Mouse (Mus musculus) cerebellum, postnatal 10 days (tissue): ENCODE results near the gene Pole3.

Source experiments
- DNase-seq, 2 experiments: peaks; one replicate each; pipeline ENCODE4 v3.0.0; 2021; ENCODE audit warnings: mixed read lengths in 2 of 2

Pole3 gene

DNA sequence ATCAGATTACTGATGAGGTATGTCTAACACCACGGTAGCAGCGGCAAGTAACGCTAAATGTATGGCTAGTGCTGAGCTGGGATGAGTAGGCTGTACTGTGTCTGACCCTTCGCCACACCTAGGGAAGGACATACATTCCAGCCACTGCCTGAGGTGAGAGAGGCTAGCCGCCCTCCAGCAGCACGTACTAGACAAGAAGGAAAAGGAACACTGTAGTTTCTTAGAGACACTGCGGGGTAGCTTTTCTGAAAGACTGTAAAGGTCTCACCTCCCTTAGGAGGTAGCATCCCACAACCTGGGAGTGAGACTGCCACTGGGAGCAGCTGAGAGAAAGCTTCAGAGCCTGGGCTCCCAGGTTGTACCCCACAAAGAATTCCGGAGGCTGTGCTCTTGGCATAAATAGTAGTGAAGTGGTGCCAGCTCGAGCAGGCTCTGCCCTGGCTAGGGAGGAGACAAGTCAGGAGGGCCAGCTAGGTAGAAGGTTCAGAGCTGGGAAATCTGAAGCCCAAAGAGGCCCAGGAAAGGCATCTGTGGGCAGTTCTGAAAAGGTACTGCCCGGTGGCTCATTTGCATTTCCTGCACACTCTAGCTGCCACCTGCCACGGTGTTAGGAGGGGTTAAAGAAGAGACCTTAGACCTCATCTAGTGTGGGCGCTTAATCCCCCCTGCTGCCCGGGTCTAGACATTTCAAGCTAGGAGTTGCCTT is 6.3 kb downstream of the Pole3 start:
- DNase-seq = peak; percentile 31 to 40

DNA sequence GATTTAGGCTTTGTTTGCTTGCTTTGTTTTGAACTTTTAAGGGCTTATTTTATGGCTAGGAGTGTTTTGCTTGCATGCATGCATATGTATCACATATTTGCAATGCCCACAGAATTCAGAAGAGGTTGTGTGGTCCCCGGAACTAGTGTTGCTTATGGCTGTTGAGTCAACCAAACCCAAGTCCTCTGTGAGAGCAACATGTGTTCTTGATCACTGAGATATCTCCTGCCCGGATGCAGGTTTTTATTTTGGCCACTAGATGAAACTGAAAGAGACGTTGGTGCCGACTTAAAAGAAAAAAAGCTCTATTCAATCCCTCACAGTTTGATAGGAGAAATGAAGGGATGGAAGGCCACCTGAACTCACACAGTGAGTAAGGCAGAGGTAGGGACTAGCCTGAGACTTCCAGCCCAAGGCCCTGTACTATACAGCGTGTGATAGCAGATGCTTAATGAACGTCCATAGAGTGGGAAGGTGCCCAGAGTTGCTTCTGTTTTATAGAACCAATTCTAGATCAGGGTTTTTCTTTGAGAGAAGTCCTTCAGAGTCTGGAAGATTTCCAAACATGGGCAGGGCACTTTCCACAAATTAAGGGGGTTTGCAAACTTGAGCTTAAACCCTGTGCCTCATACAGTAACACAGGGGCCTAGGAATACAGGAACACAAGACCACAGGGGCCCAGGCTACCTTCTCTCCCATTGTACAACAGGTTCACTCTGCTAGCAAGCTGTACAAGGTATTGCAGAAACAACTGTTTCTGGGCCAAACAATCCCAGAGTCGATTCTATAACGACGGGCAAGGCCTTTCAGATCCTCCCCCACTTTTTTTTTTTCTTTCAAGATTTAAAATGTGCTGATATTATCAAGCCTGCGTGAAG is 7.1 kb downstream of the Pole3 start:
- DNase-seq = no peak

DNA sequence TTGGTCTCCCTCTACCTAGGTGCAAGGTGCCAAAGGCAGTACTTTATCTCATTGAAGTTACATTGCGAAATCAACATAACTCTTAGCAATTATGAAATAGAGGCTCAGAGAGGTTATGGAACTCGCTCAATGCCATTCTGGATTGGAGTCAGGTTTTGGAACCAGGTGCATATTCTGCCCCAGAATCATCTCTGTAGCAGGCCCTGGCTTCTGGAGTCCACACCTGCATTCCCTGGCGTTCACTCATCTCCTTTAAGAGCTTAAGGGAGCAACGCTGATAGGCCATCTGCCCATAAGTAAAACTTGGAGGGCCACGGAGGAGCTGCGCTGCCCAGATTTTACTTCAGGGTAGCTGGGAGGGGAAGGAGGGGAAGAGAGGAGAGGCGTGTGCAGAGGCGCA is 7.8 kb downstream of the Pole3 start:
- no peak for DNase-seq

DNA sequence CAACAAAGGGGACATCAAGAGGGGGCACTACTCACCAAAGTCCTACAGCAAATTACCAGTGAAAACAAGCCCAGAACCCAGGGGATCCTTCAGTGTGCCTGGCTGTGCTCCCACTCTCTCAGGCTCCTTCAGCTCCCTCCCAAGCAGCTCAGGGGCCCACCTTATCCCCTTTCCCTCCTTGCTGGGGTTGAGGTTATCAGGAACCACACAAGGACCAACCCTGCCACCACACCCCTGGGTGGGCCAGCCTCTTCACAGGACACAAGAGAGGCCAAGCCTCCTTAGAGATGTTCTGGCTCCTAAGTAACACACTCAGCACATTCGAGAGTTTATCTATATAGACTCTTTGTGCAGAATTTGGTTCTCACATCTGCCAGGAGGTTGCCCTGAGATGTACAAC is 8.3 kb downstream of the Pole3 start:
- DNase-seq = no peak

DNA sequence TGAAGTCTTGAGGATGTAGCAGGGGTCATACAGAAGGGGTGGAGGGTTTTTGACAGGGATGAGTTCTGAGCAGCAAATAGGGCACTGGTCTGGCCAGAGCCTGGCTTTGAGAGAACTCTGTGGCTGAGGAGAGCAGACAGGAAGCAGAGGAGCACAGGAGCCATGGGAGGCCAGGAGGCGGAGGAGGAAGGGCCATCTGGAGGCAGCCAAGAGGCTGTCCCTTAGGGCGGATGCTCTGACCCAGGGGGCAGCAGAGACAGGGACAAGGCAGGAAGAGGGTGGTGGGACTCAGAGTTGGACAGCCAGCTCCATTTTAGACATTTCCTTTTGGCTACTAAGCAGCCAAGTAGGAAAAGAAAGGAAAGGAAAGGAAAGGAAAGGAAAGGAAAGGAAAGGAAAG is 8.8 kb downstream of the Pole3 start:
- DNase-seq = peak in 1 of 2 experiments; percentile 33

- DNase-seq = no peak
These were observed 9.4 kb downstream of the Pole3 start for GRCm38 (mm10) chr4:62515490-62515889.

DNA sequence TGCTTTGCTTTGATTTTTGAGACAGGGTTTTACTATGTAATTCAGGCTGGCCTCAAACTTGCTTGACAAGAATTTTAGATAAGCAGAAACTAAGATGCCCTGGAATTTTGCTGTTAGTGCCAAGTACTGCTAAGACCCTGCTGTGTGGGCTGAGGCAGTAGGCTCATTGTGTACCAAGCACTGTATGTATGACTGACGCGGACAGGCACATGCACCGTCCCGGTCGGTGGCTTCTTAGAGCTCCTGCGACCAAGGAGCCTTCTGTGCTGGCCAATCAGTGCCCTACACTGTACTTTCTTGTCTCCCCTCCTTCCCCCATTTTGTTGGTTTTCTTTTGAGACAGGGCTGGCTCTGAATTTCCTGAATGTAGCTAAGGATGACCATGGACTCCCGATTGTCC is 9.9 kb downstream of the Pole3 start:
- no peak for DNase-seq

- no peak for DNase-seq
These were observed 10.8 kb downstream of the Pole3 start for GRCm38 (mm10) chr4:62513998-62514506.

GRCm38 (mm10) chr4:62509946-62510345 is 14.9 kb downstream of the Pole3 start:
- peak; percentile 40 to 44 for DNase-seq

DNA sequence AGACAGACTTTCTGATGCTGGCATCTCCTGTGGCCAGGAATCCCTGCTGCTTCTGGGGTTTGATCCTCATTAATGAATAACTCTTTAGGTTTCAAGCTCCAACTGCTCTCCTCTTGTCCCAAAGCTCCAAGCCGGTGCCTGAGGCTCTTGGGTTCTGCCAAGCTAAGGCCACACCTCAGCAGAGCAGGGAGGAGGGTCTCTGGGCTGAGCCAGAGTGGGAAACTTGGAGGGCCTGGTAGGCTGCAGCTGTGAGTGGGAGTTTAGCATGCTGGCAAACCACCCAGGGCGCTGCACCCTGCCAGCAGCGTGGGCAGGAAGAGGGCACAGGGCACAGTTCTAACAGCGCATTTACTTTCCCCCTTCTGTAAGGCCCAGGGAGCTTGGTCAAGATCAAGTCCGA is 16.0 kb downstream of the Pole3 start:
- peak in 1 of 2 experiments; percentile 55 for DNase-seq

DNA sequence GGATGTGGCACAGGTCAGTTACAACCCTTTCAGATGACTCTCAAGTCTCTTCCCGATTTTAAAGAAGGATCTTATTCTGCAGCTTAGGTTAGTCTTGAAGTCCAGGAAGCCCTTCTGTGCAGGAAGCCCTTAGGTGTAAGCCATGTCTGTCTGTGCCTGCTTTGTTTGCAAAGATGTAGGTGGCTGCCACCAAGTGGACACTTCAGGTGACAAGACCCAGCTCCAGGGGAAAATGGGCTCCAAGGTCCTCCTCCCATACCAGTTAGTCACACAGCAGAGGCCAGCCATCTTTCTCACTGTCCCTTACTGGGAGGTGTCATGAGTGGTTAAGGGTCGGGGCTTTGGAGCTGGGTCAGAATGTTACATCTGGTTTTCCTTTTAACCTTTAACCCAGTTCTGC is 18.1 kb downstream of the Pole3 start:
- peak; percentile 64 to 67 for DNase-seq

DNA sequence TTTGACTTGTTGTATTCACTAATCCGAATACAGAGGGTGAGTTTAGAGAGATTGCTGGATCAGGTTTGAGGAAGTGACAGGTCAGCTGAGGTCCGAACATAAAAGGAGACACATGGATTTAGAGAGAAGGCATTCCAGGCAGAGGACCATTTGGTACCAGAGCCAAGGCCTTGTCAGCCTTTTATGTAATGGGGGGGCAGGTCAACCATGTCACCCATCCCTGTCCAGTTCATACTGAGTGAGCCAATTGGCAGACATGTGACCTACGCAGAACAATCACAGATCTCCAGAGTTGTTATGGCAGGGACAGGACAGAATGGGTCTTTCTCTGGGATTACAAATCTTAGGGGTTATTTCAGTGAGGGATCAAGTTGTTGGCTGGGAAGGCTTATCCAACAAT is 18.9 kb downstream of the Pole3 start:
- no peak for DNase-seq

GRCm38 (mm10) chr4:62503374-62503970 is 21.4 kb downstream of the Pole3 start, which contains the start of gene Hdhd3:
TSS of gene Hdhd3 (minus strand) at chr4:62503467.
- no peak for DNase-seq

GRCm38 (mm10) chr4:62502969-62503368 is 21.9 kb downstream of the Pole3 start:
- DNase-seq = no peak

GRCm38 (mm10) chr4:62501964-62502732 is 22.7 kb downstream of the Pole3 start:
- DNase-seq = peak; percentile 94 to 96

DNA sequence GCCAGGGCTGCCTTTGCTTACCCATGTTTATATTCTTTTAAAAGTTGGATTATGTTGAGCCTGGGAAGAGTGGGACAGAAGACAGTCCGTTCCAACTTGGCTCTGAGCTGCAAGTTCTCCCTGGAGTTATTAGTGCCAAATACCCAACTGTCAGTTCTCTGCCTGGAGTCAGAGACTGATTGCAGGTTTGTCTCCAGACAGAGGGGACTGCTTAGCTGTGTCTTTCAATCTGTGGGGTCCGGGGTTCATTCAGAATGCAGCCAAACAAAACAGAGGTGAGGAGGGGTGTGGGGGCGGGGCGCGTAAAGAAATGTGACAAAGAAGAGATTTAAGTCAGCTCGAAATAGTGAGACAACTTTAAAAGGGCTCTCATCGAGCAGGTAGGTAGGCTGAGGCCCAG is 23.3 kb downstream of the Pole3 start:
- no peak for DNase-seq

GRCm38 (mm10) chr4:62500799-62501198 is 24.1 kb downstream of the Pole3 start:
- no peak for DNase-seq

GRCm38 (mm10) chr4:62496815-62497214 is 28.1 kb downstream of the Pole3 start:
- peak; percentile 56 to 63 for DNase-seq

DNA sequence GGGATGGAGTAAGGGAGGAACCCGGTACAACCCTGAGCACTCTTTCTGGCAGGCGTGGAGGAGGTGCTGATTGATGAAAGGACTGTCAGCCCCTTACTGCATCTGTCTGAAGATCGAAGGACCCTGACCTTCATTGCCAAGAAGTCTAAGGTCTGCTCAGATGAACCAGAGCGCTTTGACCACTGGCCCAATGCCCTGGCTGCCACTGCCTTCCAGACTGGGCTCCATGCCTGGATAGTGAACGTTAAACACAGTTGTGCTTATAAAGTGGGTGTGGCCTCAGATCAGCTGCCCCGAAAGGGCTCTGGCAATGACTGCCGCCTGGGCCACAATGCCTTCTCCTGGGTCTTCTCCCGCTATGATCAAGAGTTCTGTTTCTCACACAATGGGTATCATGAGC is 28.9 kb downstream of the Pole3 start:
- DNase-seq = peak; percentile 47 to 53

- DNase-seq = no peak
These were observed 30.6 kb downstream of the Pole3 start for GRCm38 (mm10) chr4:62494230-62494629.

DNA sequence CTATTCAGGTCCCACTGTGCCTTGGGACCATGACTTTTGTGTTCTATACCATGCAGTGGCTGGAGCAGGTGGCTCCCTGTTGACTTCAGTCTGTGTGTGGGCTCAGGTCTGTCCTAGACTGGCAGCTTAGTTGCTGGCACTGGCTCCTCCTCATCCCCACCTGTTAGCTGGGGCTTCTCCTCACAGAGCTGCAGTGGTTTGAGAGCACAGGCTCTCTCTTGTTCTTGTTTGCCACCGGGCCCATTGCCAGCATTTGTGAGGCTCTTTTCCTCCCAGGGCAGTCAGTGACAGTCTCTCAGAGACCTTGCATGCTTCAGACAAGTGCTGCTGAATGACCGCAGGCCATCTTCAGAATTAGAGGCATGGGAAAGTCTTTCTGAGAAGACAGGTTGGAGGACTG is 32.2 kb downstream of the Pole3 start:
- DNase-seq = peak in 1 of 2 experiments; percentile 53

DNA sequence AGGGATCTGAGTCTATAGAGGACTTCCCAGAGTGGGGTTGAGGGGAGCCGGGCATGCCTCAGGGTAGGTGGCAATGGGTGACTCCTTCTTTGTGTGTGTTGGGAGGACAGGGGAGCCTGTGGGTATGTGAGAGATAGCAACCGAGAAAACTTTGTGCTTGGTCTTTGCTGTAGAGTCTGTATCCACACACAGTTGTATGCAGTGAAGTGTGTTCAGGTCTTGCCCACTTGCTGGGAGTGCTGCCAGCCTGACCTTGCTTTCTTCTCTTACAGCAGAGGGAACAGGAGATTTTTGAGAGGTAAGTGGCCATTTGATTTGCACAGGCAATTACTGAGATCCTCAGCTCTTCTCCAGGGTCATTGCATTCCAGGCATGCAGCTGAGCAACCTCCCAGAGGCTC is 37.0 kb downstream of the Pole3 start:
- no peak for DNase-seq

- DNase-seq = no peak
These were observed 37.7 kb downstream of the Pole3 start for GRCm38 (mm10) chr4:62487172-62487571.
